Comparison of ENCODE assay signal across 17 mouse cellular contexts in genomic region chr8:80842514-80842913, GRCm38 (mm10). TPM values are rescaled to one million over a fixed set of nuclear protein-coding genes. Genes with fewer than 3 reads are reported as not detected.
A peak's percentile ranks its signal among the peaks of the same experiment; 100 is the strongest.
DNase-seq lines count a peak whose midpoint lies in the region; ATAC-seq and TF ChIP-seq lines count a peak whose summit lies in the region.
"Had no signal": no experiment of that assay in that cellular context is flagged by ENCODE, and none has a peak within 500 bp of the region (broad histone marks: within the 10 kb centered on the region; RNA-seq: fewer than 3 reads in every experiment).

No protein-coding gene starts in this region.

- H3K27me3 ChIP-seq in heart, embryonic 10.5 days (ENCODE audit: insufficient read depth, poor library complexity, severe bottlenecking), result no peaks in the 10 kb centered on the region
- no peaks in the 10 kb centered on the region for H3K27me3 ChIP-seq in heart, embryonic 12.5 days (replicated peaks)
- H3K27me3 ChIP-seq in hindbrain, embryonic 16.5 days (replicated peaks; ENCODE audit: control insufficient read depth, insufficient read depth, low read length), result no peaks in the 10 kb centered on the region
- no peaks in the 10 kb centered on the region for H3K27me3 ChIP-seq in hindbrain, embryonic 11.5 days (ENCODE audit: control insufficient read depth, insufficient read depth, low read length)
- H3K27me3 ChIP-seq in midbrain, embryonic 11.5 days (ENCODE audit: control insufficient read depth, insufficient read depth, low read length), result no peaks in the 10 kb centered on the region
- no peaks in the 10 kb centered on the region for H3K27me3 ChIP-seq in midbrain, embryonic 10.5 days (ENCODE audit: low read depth, poor library complexity, severe bottlenecking)
- H3K27me3 ChIP-seq: kidney, embryonic 15.5 days; neural tube, embryonic 12.5 days had no signal

- no peak overlapping the region for H3K4me2 ChIP-seq in heart, embryonic 12.5 days
- no peak overlapping the region for H3K4me2 ChIP-seq in hindbrain, embryonic 16.5 days (ENCODE audit: low read length)
- H3K4me2 ChIP-seq in hindbrain, embryonic 11.5 days (replicated peaks; ENCODE audit: low read depth, low read length), result no peak overlapping the region
- H3K4me2 ChIP-seq in midbrain, embryonic 11.5 days, result no peak overlapping the region
- H3K4me2 ChIP-seq: kidney, embryonic 15.5 days; neural tube, embryonic 12.5 days had no signal

- peaks cover 8% of the 10 kb centered on the region; the same call in 1 of the 2 replicates for H3K36me3 ChIP-seq in heart, embryonic 10.5 days
- H3K36me3 ChIP-seq in heart, embryonic 12.5 days, result peaks cover 9% of the 10 kb centered on the region; the same call in 1 of the 2 replicates
- no peaks in the 10 kb centered on the region for H3K36me3 ChIP-seq in hindbrain, embryonic 16.5 days (ENCODE audit: control insufficient read depth, insufficient read depth, low read length)
- H3K36me3 ChIP-seq in hindbrain, embryonic 11.5 days (ENCODE audit: control insufficient read depth, insufficient read depth, low read length), result peaks cover 2% of the 10 kb centered on the region; the same call in 1 of the 2 replicates
- no peaks in the 10 kb centered on the region for H3K36me3 ChIP-seq in midbrain, embryonic 11.5 days (ENCODE audit: control insufficient read depth, insufficient read depth, low read length)
- H3K36me3 ChIP-seq in midbrain, embryonic 10.5 days, result no peaks in the 10 kb centered on the region
- H3K36me3 ChIP-seq: kidney, embryonic 15.5 days; neural tube, embryonic 12.5 days had no signal

- H3K27ac ChIP-seq in heart, embryonic 10.5 days, result peak overlapping the region; percentile 62
- no peak overlapping the region for H3K27ac ChIP-seq in heart, embryonic 12.5 days (ENCODE audit: poor library complexity, severe bottlenecking)
- no peak overlapping the region for H3K27ac ChIP-seq in hindbrain, embryonic 16.5 days (ENCODE audit: low read depth, low read length)
- H3K27ac ChIP-seq in hindbrain, embryonic 11.5 days (ENCODE audit: low read depth, low read length), result no peak overlapping the region
- no peak overlapping the region for H3K27ac ChIP-seq in midbrain, embryonic 11.5 days (ENCODE audit: low read depth, low read length)
- no peak overlapping the region for H3K27ac ChIP-seq in midbrain, embryonic 10.5 days (replicated peaks)
- H3K27ac ChIP-seq in layer of hippocampus, adult 2 months, result no peak overlapping the region
- H3K27ac ChIP-seq: kidney, embryonic 15.5 days; neural tube, embryonic 12.5 days had no signal

- H3K9me3 ChIP-seq in heart, embryonic 10.5 days, result no peaks in the 10 kb centered on the region
- H3K9me3 ChIP-seq in heart, embryonic 12.5 days (replicated peaks), result no peaks in the 10 kb centered on the region
- no peaks in the 10 kb centered on the region for H3K9me3 ChIP-seq in hindbrain, embryonic 16.5 days (ENCODE audit: control insufficient read depth, low read length)
- H3K9me3 ChIP-seq in hindbrain, embryonic 11.5 days (ENCODE audit: control insufficient read depth, low read length), result no peaks in the 10 kb centered on the region
- H3K9me3 ChIP-seq in midbrain, embryonic 11.5 days (ENCODE audit: control insufficient read depth, low read length), result no peaks in the 10 kb centered on the region
- H3K9me3 ChIP-seq in midbrain, embryonic 10.5 days (replicated peaks), result no peaks in the 10 kb centered on the region
- H3K9me3 ChIP-seq: kidney, embryonic 15.5 days; neural tube, embryonic 12.5 days had no signal

- TF ChIP-seq CTCF in layer of hippocampus, adult 2 months (conservative IDR thresholded peaks at IDR 0.05), result no peak

- H3K4me1 ChIP-seq in heart, embryonic 10.5 days, result peaks cover 57% of the 10 kb centered on the region
- H3K4me1 ChIP-seq in heart, embryonic 12.5 days (replicated peaks), result peaks cover 78% of the 10 kb centered on the region
- peaks cover 2% of the 10 kb centered on the region for H3K4me1 ChIP-seq in hindbrain, embryonic 16.5 days (ENCODE audit: control insufficient read depth, insufficient read depth, low read depth, low read length)
- no peaks in the 10 kb centered on the region for H3K4me1 ChIP-seq in hindbrain, embryonic 11.5 days (replicated peaks; ENCODE audit: control insufficient read depth, insufficient read depth, low read length)
- H3K4me1 ChIP-seq in midbrain, embryonic 11.5 days (ENCODE audit: control insufficient read depth, insufficient read depth, low read length), result no peaks in the 10 kb centered on the region
- H3K4me1 ChIP-seq in midbrain, embryonic 10.5 days, result no peaks in the 10 kb centered on the region
- H3K4me1 ChIP-seq: neural tube, embryonic 12.5 days had no signal

- no peak for DNase-seq in heart, embryonic 10.5 days (ENCODE audit: low spot score)
- DNase-seq in hindbrain, embryonic 11.5 days (ENCODE audit: low spot score), result no peak
- DNase-seq in midbrain, embryonic 11.5 days (ENCODE audit: low spot score, missing footprints), result no peak
- DNase-seq in midbrain, embryonic 10.5 days (ENCODE audit: low spot score), result no peak
- DNase-seq in layer of hippocampus, adult 2 months (ENCODE audit: low spot score in 2 of 2), result no peak
- DNase-seq: adrenal gland, adult 8-10 months; B cell, adult 2 months; cerebellum, adult 11-12 months; cerebellum, postnatal 25 days; forebrain, postnatal 0 days; left cerebral cortex, postnatal 4 days; thymus, postnatal 14 days had no signal

- ATAC-seq in heart, embryonic 12.5 days (ENCODE audit: insufficient number of reproducible peaks, low FRiP score), result no peak
- peak; percentile 15; the same call in 1 of the 2 replicates for ATAC-seq in hindbrain, embryonic 16.5 days
- no peak for ATAC-seq in hindbrain, embryonic 11.5 days (ENCODE audit: low FRiP score)
- ATAC-seq in midbrain, embryonic 11.5 days (ENCODE audit: low FRiP score), result 0 out of 2 replicates have a peak, but pooled peaks have one; percentile 9
- ATAC-seq in monocyte, adult 5-6 weeks (replicated peaks; ENCODE audit: insufficient number of reproducible peaks, low FRiP score, low TSS enrichment, poor library complexity, severe bottlenecking), result peak; percentile 13; the same call in 1 of the 2 replicates
- ATAC-seq: forebrain, postnatal 0 days had no signal

- H3K4me3 ChIP-seq in heart, embryonic 10.5 days, result no peak overlapping the region
- no peak overlapping the region for H3K4me3 ChIP-seq in heart, embryonic 12.5 days
- H3K4me3 ChIP-seq in hindbrain, embryonic 16.5 days (ENCODE audit: low read length), result no peak overlapping the region
- no peak overlapping the region for H3K4me3 ChIP-seq in hindbrain, embryonic 11.5 days (ENCODE audit: low read depth, low read length)
- no peak overlapping the region for H3K4me3 ChIP-seq in midbrain, embryonic 11.5 days (ENCODE audit: low read depth, low read length)
- H3K4me3 ChIP-seq in midbrain, embryonic 10.5 days, result no peak overlapping the region
- H3K4me3 ChIP-seq in layer of hippocampus, adult 2 months, result no peak overlapping the region
- H3K4me3 ChIP-seq: kidney, embryonic 15.5 days; neural tube, embryonic 12.5 days had no signal

- H3K9ac ChIP-seq in heart, embryonic 12.5 days, result no peak overlapping the region
- H3K9ac ChIP-seq in hindbrain, embryonic 16.5 days (ENCODE audit: low read depth, low read length), result no peak overlapping the region
- H3K9ac ChIP-seq in hindbrain, embryonic 11.5 days (ENCODE audit: low read depth, low read length), result no peak overlapping the region
- H3K9ac ChIP-seq in midbrain, embryonic 11.5 days (ENCODE audit: low read length), result no peak overlapping the region
- H3K9ac ChIP-seq: forebrain, postnatal 0 days; kidney, embryonic 15.5 days; neural tube, embryonic 12.5 days had no signal

- WGBS in heart, embryonic 10.5 days, result 64% methylated on average over 3 of the region's 3 CpGs
- WGBS in heart, embryonic 12.5 days, result 63% methylated on average over 3 of the region's 3 CpGs
- WGBS in hindbrain, embryonic 16.5 days, result 98% methylated on average over 3 of the region's 3 CpGs
- WGBS in hindbrain, embryonic 11.5 days, result 88% methylated on average over 3 of the region's 3 CpGs
- WGBS in midbrain, embryonic 11.5 days, result 98% methylated on average over 3 of the region's 3 CpGs
- WGBS in midbrain, embryonic 10.5 days, result 86% methylated on average over 3 of the region's 3 CpGs

RNA-seq across cellular contexts. Expression of gene Gab1, which starts 37.8 kb away (rescaled TPM):
- polyA plus RNA-seq in heart, embryonic 10.5 days (2016; fragmentation: Nextera tagmentation; extraction: Ambion mirVana), result 24.8 and 37.6 TPM in 2 replicates
- 42.5 and 44.8 TPM in 2 replicates for polyA plus RNA-seq in heart, embryonic 12.5 days (2016; fragmentation: Nextera tagmentation; extraction: Ambion mirVana)
- 9.3 and 13.1 TPM in 2 replicates for polyA plus RNA-seq in hindbrain, embryonic 16.5 days (2015; fragmentation: Nextera tagmentation; extraction: Ambion mirVana)
- 18.1 and 20.8 TPM in 2 replicates for polyA plus RNA-seq in hindbrain, embryonic 11.5 days (2014; fragmentation: Nextera tagmentation; extraction: Ambion mirVana)
- polyA plus RNA-seq in midbrain, embryonic 11.5 days (2014; fragmentation: Nextera tagmentation; extraction: Ambion mirVana), result 17.2 and 18.0 TPM in 2 replicates
- polyA plus RNA-seq in midbrain, embryonic 10.5 days (2016; fragmentation: Nextera tagmentation; extraction: Ambion mirVana), result 12.9 and 13.0 TPM in 2 replicates
- 0.43 to 0.49 TPM in 2 of 3 replicates, not detected in the other for total RNA-seq in monocyte, adult 5-6 weeks (2017)
- 10 to 100 TPM; 14.8 to 17.5 TPM for total RNA-seq in layer of hippocampus, adult 2 months (2021)

Comparison
In these comparisons a context has a peak if more than half of its experiments do, and no peak if none do; other contexts are left out.
1. ATAC-seq: peak in hindbrain, embryonic 16.5 days (single experiment), midbrain, embryonic 11.5 days (single experiment) and monocyte, adult 5-6 weeks (single experiment); none in heart, embryonic 12.5 days (single experiment) and hindbrain, embryonic 11.5 days (single experiment).